Mouse (Mus musculus) CH12.LX (cell line): ENCODE measurements around the gene Cdc42. TPM values are rescaled to one million over a fixed set of nuclear protein-coding genes. Genes with fewer than 3 reads are reported as not detected.

Source experiments
- DNase-seq: peaks from one replicate; pipeline ENCODE4 v3.0.0-alpha.2; 2013; ENCODE audit errors: extremely low read depth
- H3K27ac ChIP-seq: 2 replicates; pipeline ENCODE4 v1.5.1; 2012; ENCODE audit warnings: low read depth, mild to moderate bottlenecking, control low read depth, moderate library complexity; ENCODE audit not compliant: insufficient read depth
- H3K27me3 ChIP-seq: replicated peaks from 2 replicates; pipeline ENCODE3; 2012; ENCODE audit warnings: inconsistent platforms
- H3K36me3 ChIP-seq, 2 experiments: replicated peaks in 1 of 2; 2 replicates each; pipeline versions ENCODE3 to v1.6.1; 2012; ENCODE audit warnings: inconsistent platforms in 1 of 2, low read length in 1 of 2, mild to moderate bottlenecking in 1 of 2, mixed read lengths in 1 of 2, moderate library complexity in 1 of 2; ENCODE audit not compliant: control insufficient read depth in 1 of 2, insufficient read depth in 1 of 2
- H3K4me1 ChIP-seq, 2 experiments: 2 replicates each; pipeline ENCODE4 v1.6.1; 2012; ENCODE audit warnings: inconsistent platforms in 1 of 2, moderate library complexity in 1 of 2; ENCODE audit not compliant: insufficient read depth in 2 of 2, control insufficient read depth in 1 of 2
- H3K4me2 ChIP-seq: 2 replicates; pipeline ENCODE4 v1.6.1; 2012; ENCODE audit warnings: low read depth, mild to moderate bottlenecking, control low read depth; ENCODE audit not compliant: poor library complexity, insufficient read depth, severe bottlenecking
- H3K4me3 ChIP-seq, 3 experiments: fragments of 150-350 bp in 1 of 3; sonication (generic) in 1 of 3; replicated peaks in 1 of 3; 2 replicates each; pipeline versions ENCODE3 to v1.5.1; 2011 to 2012; ENCODE audit warnings: low read depth in 2 of 3, low read length in 2 of 3, mild to moderate bottlenecking in 2 of 3, moderate library complexity in 2 of 3, control low read depth in 1 of 3, improper control_type of control experiment in 1 of 3, inconsistent platforms in 1 of 3, mixed read lengths in 1 of 3; ENCODE audit not compliant: poor library complexity in 1 of 3
- H3K79me2 ChIP-seq: replicated peaks from 2 replicates; pipeline ENCODE4 v1.6.1; 2012; ENCODE audit warnings: mild to moderate bottlenecking, moderate library complexity; ENCODE audit not compliant: control insufficient read depth, poor library complexity, insufficient read depth, severe bottlenecking; ENCODE audit errors: extremely low read depth
- H3K9ac ChIP-seq: 2 replicates; pipeline ENCODE4 v1.6.1; 2012; ENCODE audit warnings: low read depth, mild to moderate bottlenecking, control low read depth, moderate library complexity; ENCODE audit not compliant: insufficient read depth
- H3K9me3 ChIP-seq: replicated peaks from 2 replicates; pipeline ENCODE3; 2012; ENCODE audit warnings: low read length, inconsistent platforms, mixed read lengths
- BHLHE40 ChIP-seq: IDR thresholded peaks from 2 replicates; pipeline ENCODE4 v1.6.1; 2011; ENCODE audit warnings: mild to moderate bottlenecking, low read depth, low read length, improper control_type of control experiment
- CHD2 ChIP-seq: IDR thresholded peaks from 2 replicates; pipeline ENCODE4 v1.6.1; 2011; ENCODE audit warnings: low read length, improper control_type of control experiment
- ELF1 ChIP-seq: IDR thresholded peaks from 2 replicates; pipeline ENCODE4 v1.6.1; 2014; ENCODE audit warnings: low read depth, mild to moderate bottlenecking, inconsistent platforms, low read length, improper control_type of control experiment
- EP300 ChIP-seq: IDR thresholded peaks from 2 replicates; pipeline ENCODE4 v1.6.1; 2011; ENCODE audit warnings: low read length, improper control_type of control experiment
- ETS1 ChIP-seq: conservative IDR thresholded peaks from 2 replicates; pipeline ENCODE4 v1.6.1; 2012; ENCODE audit warnings: low read depth, mild to moderate bottlenecking, inconsistent platforms, low read length, improper control_type of control experiment, moderate library complexity
- IRF4 ChIP-seq: IDR thresholded peaks from 2 replicates; pipeline ENCODE4 v1.6.1; 2014; ENCODE audit warnings: low read depth, mild to moderate bottlenecking, inconsistent platforms, low read length, improper control_type of control experiment
- JUN ChIP-seq: IDR thresholded peaks from 2 replicates; pipeline ENCODE4 v1.6.1; 2011; ENCODE audit warnings: low read depth, mild to moderate bottlenecking, low read length, improper control_type of control experiment, moderate library complexity; ENCODE audit not compliant: insufficient read depth
- JUND ChIP-seq: conservative IDR thresholded peaks from 2 replicates; pipeline ENCODE4 v1.6.1; 2011; ENCODE audit warnings: low read depth, low read length, improper control_type of control experiment
- MAFK ChIP-seq: IDR thresholded peaks from 2 replicates; pipeline ENCODE4 v1.6.1; 2011; ENCODE audit warnings: low read length, improper control_type of control experiment; ENCODE audit not compliant: insufficient replicate concordance
- MAX ChIP-seq: IDR thresholded peaks from 2 replicates; pipeline ENCODE4 v1.6.1; 2011; ENCODE audit warnings: low read length, improper control_type of control experiment
- MXI1 ChIP-seq: IDR thresholded peaks from 2 replicates; pipeline ENCODE4 v1.6.1; 2011; ENCODE audit warnings: mild to moderate bottlenecking, low read depth, low read length, improper control_type of control experiment
- MYC ChIP-seq: IDR thresholded peaks from 2 replicates; pipeline ENCODE4 v1.6.1; 2011; ENCODE audit warnings: low read depth, mild to moderate bottlenecking, improper control_type of control experiment, low read length
- NELFE ChIP-seq: IDR thresholded peaks from 2 replicates; pipeline ENCODE4 v1.6.1; 2011; ENCODE audit warnings: low read depth, low read length, improper control_type of control experiment
- NRF1 ChIP-seq: IDR thresholded peaks from 2 replicates; pipeline ENCODE4 v1.6.1; 2014; ENCODE audit warnings: low read depth, mild to moderate bottlenecking, inconsistent platforms, low read length, improper control_type of control experiment, moderate library complexity
- POLR2A ChIP-seq: IDR thresholded peaks from 2 replicates; pipeline ENCODE4 v1.6.1; 2011; ENCODE audit warnings: low read depth, mild to moderate bottlenecking, improper control_type of control experiment, low read length
- POLR2AphosphoS2 ChIP-seq: IDR thresholded peaks from 2 replicates; pipeline ENCODE4 v1.6.1; 2011; ENCODE audit warnings: low read depth, low read length, improper control_type of control experiment
- TCF12 ChIP-seq: IDR thresholded peaks from 2 replicates; pipeline ENCODE4 v1.6.1; 2014; ENCODE audit warnings: low read depth, mild to moderate bottlenecking, inconsistent platforms, low read length, improper control_type of control experiment
- USF1 ChIP-seq: IDR thresholded peaks from 2 replicates; pipeline ENCODE4 v1.6.1; 2014; ENCODE audit warnings: low read depth, mild to moderate bottlenecking, inconsistent platforms, low read length, improper control_type of control experiment
- USF2 ChIP-seq: conservative IDR thresholded peaks from 2 replicates; pipeline ENCODE4 v1.6.1; 2011; ENCODE audit warnings: low read depth, low read length, improper control_type of control experiment
- dilution Hi-C: fragments of 300-500 bp; cut with MboI; formaldehyde crosslinking; loops from 2 replicates; pipeline ENCODE4 v1.14.3; 2020; ENCODE audit warnings: low sequenced_read_pairs; ENCODE audit not compliant: extremely low pct_unique_long_range_greater_than_20kb, extremely low pct_ligation_motif_present
- in situ Hi-C: fragments of 300-500 bp; cut with MboI; formaldehyde crosslinking; loops from 3 replicates; pipeline ENCODE4 v1.14.3; 2019; ENCODE audit warnings: low sequenced_read_pairs, low pct_ligation_motif_present, low pct_unique_long_range_greater_than_20kb, mixed read lengths
- polyA plus RNA-seq: library from polyadenylated mRNA; unstranded; fragments of >175 nt; gene quantifications from 2 replicates; pipeline ENCODE4 v1.2.1, GENCODE M21; 2012; ENCODE audit warnings: low read depth; ENCODE audit not compliant: insufficient read length
- total RNA-seq, 2 experiments: library from RNA; depleted of rRNA; stranded (reverse); fragments of 300-350 nt in 1 of 2; fragments of >200 nt in 1 of 2; gene quantifications; 2 replicates each; pipeline ENCODE4 v1.2.3; 2012 to 2014

Cdc42 gene
- total and polyA plus RNA-seq, 3 experiments, result 209 to 594 (median 378) TPM

DNA sequence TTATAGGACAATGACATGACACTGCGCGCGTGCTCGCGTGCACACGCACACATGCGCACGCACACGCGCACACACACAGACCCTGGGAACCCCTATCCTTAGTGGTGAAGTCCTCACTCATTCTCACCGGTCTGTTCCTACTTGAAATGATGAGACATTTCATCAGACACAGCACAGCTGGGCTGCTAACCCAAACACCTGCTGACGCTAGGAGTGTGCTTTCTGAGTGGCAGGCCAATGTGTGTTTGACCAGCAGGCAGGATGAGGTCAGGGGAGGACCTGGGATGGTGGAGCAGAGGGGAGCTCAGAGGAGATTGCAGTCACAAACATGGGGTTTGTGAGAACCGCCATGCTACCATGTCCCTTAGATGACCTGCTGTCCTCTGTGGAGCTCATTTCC lies 57.3 kb downstream of the Cdc42 start:
- dilution Hi-C loops, result no loop called here
- H3K36me3 ChIP-seq, result peaks cover 4 to 36% of the 10 kb centered on the region in 2 experiments
- H3K27ac ChIP-seq, result no peak overlapping the region
- no peak overlapping the region for H3K9ac ChIP-seq
- H3K4me1 ChIP-seq, result peaks cover 4 to 6% of the 10 kb centered on the region in 2 experiments; a peak in 3 of 4 replicates
- in situ Hi-C loops, result no loop called here
- no peak overlapping the region for H3K4me3 ChIP-seq
- DNase-seq, result no peak
- no peaks in the 10 kb centered on the region for H3K9me3 ChIP-seq
- no peaks in the 10 kb centered on the region for H3K27me3 ChIP-seq
- no peak overlapping the region for H3K4me2 ChIP-seq
- TF ChIP-seq BHLHE40 (no peak), TCF12 (no peak), IRF4 (no peak), MYC (no peak), JUND (no peak), MXI1 (no peak)
- TF ChIP-seq, all 38 proteins: peak for 0
- no peaks in the 10 kb centered on the region for H3K79me2 ChIP-seq

DNA sequence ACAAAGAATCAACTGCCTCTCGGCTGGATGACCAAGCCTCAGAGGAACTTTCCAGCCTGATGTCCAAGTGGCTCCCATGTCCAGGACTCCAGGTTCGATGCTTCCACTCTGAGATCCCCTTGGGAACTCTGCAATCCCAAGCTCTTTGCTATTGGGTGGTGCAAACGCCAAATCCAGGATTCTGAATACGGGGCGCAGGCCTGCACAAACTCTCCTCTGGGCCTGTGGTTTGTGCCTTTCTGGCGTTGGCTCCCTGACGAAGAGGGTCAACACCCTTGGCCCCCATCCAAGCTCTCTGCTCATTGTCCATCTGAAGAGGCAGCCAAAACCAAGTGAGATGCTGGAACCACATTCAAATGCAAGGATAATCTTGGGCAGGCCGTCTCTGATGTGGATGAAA lies 59.1 kb downstream of the Cdc42 start:
- Histone ChIP-seq H3K9ac (no peak overlapping the region), H3K4me2 (no peak overlapping the region), H3K4me1 (peaks cover 4 to 6% of the 10 kb centered on the region in 2 experiments; a peak in 3 of 4 replicates), H3K79me2 (no peaks in the 10 kb centered on the region), H3K27ac (no peak overlapping the region), H3K27me3 (no peaks in the 10 kb centered on the region), H3K4me3 (no peak overlapping the region), H3K9me3 (no peaks in the 10 kb centered on the region), H3K36me3 (peaks cover 4 to 22% of the 10 kb centered on the region in 2 experiments)
- DNase-seq, result no peak
- in situ Hi-C loops, result no loop called here
- TF ChIP-seq MXI1 (no peak), CHD2 (no peak), NRF1 (no peak), MAFK (no peak), ELF1 (no peak), ETS1 (no peak), USF2 (no peak), MYC (no peak), MAX (no peak), EP300 (no peak), POLR2AphosphoS2 (no peak), POLR2A (no peak), JUN (no peak), USF1 (no peak), NELFE (no peak), IRF4 (no peak)
- dilution Hi-C loops, result no loop called here
